Mouse (Mus musculus) telencephalon, adult 2 months (tissue): ENCODE results near the gene Ppil2.

Experiments used
- DNase-seq: peaks from one replicate; pipeline ENCODE4 v3.0.0-alpha.2; 2011; ENCODE audit warnings: low read depth, low spot score

Ppil2 gene

GRCm38 (mm10) chr16:17040716-17041115 is 70.3 kb downstream of the Ppil2 start:
- DNase-seq, result no peak
